Mouse (Mus musculus) gastrocnemius, postnatal 36 days (tissue): ENCODE measurements around the gene Gm37240. TPM values are rescaled to one million over a fixed set of nuclear protein-coding genes. Genes with fewer than 3 reads are reported as not detected.
"Not testable (repeated sequence)": the region's sequence is repeated elsewhere in the genome, so short reads cannot be mapped to it uniquely, and the experiment has no call there.

Source experiments
- DNase-seq, 2 experiments: peaks; one replicate each; pipeline ENCODE4 v3.0.0; 2022
- intact Hi-C: fragments of 180-260 bp; cut with DNase I; formaldehyde crosslinking; loops from one replicate; pipeline ENCODE4 v1.15.1; 2025
- long read RNA-seq, 2 experiments: library from polyadenylated mRNA; stranded (forward); transcript quantifications; one replicate each; pipeline ENCODE4 v2.0.0; 2021
- total RNA-seq, 2 experiments: library from RNA; stranded (reverse); gene quantifications; 2 replicates each; pipeline ENCODE4 v1.2.3; 2021

The Gm37240 gene
- 10 to 100 TPM; 35.6 to 41.7 TPM for total RNA-seq
- long read RNA-seq, experiment 1, partial matches to known transcripts = 0 of 25 reads
- long read RNA-seq, experiment 1, other reads (novel, unspliced or antisense) = 25 of 25 reads
- long read RNA-seq, experiment 2, partial matches to known transcripts = 0 of 36 reads
- long read RNA-seq, experiment 2, other reads (novel, unspliced or antisense) = 36 of 36 reads

DNA sequence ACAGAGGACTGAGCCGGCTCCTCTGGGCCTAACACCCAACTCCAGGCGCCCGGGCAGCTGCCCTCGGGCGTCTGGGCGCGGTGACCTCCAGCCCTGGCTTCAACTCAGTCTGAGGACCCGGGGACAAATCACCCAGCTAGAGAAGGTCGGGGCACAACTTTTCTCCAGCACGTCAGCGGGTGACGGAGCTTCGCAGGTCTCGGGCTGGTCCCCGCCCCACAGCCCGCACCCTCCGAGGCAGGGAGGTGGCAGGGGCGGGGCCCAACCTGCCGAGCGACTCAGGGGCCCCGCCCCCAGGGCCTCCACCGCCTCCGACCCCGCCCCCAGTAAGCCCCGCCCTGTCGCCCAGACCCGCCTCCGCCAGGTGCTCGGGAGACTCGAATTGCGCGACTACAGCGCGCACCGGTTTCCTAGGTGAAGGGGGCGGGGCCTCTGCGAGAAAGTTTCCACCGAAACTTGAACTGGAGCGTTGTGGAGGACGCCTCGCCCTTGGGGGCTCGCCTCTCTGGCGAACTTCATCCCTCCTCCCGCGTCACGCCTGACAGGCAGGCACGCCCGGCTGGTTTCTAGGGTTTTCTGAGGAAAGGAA lies at the start of gene Gm37240, which contains the start of gene Glt28d2:
Gene Gm37240, minus strand, starts transcription at position 280 of the 589 bp plus-strand sequence.
Gene Glt28d2, minus strand, starts transcription at position 278 of the 589 bp plus-strand sequence.
- intact Hi-C loops = no loop called here
- peak; percentile 71 to 82 for DNase-seq

DNA sequence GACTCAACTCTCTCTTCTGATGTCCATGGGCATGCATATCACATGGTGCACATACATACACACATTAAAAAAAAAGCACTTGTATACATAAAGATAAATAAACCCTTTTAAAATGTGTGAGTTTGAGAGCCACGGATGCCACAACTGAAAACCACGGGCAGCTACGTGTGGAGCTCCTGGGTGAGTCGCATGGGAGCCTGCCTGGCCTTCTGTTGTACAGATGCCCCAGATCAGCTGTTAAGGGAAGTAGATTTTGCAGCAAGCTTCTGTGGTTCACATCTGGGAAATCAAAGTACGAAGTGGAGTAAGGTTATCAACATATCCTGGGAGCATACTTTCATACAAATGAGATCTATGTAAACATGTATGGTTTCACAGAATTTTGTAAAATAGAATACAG lies 46.3 kb upstream of the Gm37240 start:
- DNase-seq = no peak
- intact Hi-C loops = no loop called here

GRCm38 (mm10) chr3:85931859-85932258 lies 44.5 kb upstream of the Gm37240 start:
- intact Hi-C loops = no loop called here
- DNase-seq = no peak

GRCm38 (mm10) chr3:85930671-85931255 lies 43.4 kb upstream of the Gm37240 start:
- no peak for DNase-seq
- intact Hi-C loops = no loop called here

GRCm38 (mm10) chr3:85929711-85930110 lies 42.4 kb upstream of the Gm37240 start:
- intact Hi-C loops = loop anchor here (10.0 kb wide), 1 partner anchor 1005 kb away; no protein-coding TSS in a partner anchor
- no peak for DNase-seq

DNA sequence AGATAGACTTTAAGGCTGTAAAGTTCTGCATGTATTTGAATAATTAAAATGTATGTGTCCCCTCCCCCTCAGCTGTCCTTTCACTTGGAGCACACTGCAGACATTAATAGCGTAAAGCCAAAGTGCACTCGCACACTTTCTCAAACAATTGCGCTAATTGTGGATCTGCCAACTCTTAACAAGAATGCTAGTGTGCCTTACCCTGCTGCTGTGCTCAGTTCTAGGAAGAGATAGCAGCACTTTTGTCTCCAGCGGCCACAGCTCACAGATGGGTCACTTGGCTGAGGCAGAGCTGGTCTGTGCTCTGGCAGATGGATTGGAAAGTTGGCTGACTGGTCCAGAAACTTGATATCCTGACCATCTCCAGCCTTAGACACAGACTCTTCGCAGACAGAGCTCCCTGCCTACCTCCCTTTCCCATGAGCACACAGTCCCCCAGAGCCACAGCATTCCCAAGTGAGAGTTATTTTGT lies 40.9 kb upstream of the Gm37240 start:
- peak; percentile 29 to 46 for DNase-seq
- intact Hi-C loops = loop anchor here (10.0 kb wide), 1 partner anchor 1003 kb away; no protein-coding TSS in a partner anchor

DNA sequence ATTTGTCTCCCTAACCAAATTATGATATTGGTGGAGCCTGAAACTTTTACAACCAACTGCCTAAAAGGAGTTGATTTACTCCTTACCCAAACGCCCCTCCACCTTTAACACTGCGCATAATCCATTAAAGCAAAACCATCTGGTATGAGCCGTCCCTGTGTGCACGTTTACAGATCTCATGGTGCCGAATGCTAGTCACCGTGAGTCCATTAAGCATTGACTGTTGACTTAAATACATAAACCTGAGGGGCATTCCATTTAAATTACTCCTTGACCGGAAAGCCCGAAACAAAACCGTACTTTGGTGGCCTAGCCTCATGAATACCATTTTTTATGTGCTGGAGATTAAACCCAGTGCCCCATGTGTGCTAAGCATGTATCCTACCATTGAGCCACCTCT lies 40.0 kb upstream of the Gm37240 start:
- intact Hi-C loops = loop anchor here (10.0 kb wide), 1 partner anchor 1002 kb away; no protein-coding TSS in a partner anchor
- DNase-seq = no peak

- peak; percentile 74 to 76 for DNase-seq
- intact Hi-C loops = loop anchor here (5.0 to 10.0 kb wide), 3 partner anchors 203 to 999 kb away; partner anchors contain the start of gene Gatb
Measured at GRCm38 (mm10) chr3:85923954-85924945, 36.9 kb upstream of the Gm37240 start.

DNA sequence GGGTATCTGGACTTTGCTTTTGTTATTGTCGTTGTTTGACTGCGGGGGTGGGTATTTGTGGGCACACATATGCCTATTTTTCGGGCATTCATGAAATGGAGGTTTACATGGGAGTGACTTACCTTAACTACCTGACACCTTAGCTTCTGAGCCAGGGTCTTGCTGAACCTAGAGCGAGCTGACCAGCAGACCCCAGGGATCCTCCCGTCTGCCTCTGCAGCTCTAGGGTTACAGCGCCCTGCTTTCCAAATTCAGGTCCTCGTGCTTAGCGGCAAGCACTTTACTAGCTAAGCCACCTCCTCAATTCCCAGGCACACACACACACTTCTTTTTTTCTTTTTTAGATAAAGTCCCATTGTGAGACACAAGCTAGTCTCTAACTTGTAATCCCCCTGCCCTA lies 36.0 kb upstream of the Gm37240 start:
- DNase-seq = no peak
- intact Hi-C loops = loop anchor here (5.0 to 10.0 kb wide), 3 partner anchors 204 to 999 kb away; partner anchors contain the start of gene Gatb

DNA sequence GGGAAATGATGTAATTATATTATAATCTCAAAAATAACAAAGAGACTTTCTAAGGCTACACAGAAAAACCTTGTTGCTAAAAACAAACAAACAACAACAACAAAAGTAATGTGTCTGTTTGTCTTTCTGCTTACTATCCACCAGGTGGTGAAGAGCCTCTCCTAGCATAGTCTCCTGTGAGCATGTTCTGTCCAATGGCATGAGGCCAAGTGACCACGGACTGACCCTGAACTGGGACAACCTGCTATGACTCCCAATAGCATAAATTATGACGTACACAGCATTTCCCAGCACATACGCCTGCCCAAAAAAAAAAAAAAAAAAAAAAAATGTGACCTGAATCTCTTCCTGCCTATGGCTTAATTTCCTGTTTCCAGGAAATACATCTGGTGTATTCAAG lies 35.0 kb upstream of the Gm37240 start:
- DNase-seq = peak in 1 of 2 experiments; percentile 9
- intact Hi-C loops = loop anchor here (5.0 to 10.0 kb wide), 3 partner anchors 205 to 998 kb away; partner anchors contain the start of gene Gatb

GRCm38 (mm10) chr3:85920671-85921070 lies 33.4 kb upstream of the Gm37240 start:
- intact Hi-C loops = loop anchor here (5.0 to 10.0 kb wide), 3 partner anchors 207 to 996 kb away; partner anchors contain the start of gene Gatb

GRCm38 (mm10) chr3:85917600-85917999 lies 30.3 kb upstream of the Gm37240 start:
- intact Hi-C loops = no loop called here
- DNase-seq = peak in 1 of 2 experiments; percentile 21

More at GRCm38 (mm10) chr3:85920671-85921070, 33.4 kb upstream of the Gm37240 start:
- DNase-seq = not testable (repeated sequence)

GRCm38 (mm10) chr3:85914806-85915205 lies 27.5 kb upstream of the Gm37240 start:
- intact Hi-C loops = no loop called here
- DNase-seq = no peak

GRCm38 (mm10) chr3:85907136-85907535 lies 19.8 kb upstream of the Gm37240 start:
- intact Hi-C loops = no loop called here

GRCm38 (mm10) chr3:85904371-85904770 lies 17.1 kb upstream of the Gm37240 start:
- intact Hi-C loops = no loop called here
- no peak for DNase-seq

More at GRCm38 (mm10) chr3:85907136-85907535, 19.8 kb upstream of the Gm37240 start:
- DNase-seq = no peak

- no peak for DNase-seq
- intact Hi-C loops = no loop called here
Measured at GRCm38 (mm10) chr3:85895020-85895419, 7.7 kb upstream of the Gm37240 start.

DNA sequence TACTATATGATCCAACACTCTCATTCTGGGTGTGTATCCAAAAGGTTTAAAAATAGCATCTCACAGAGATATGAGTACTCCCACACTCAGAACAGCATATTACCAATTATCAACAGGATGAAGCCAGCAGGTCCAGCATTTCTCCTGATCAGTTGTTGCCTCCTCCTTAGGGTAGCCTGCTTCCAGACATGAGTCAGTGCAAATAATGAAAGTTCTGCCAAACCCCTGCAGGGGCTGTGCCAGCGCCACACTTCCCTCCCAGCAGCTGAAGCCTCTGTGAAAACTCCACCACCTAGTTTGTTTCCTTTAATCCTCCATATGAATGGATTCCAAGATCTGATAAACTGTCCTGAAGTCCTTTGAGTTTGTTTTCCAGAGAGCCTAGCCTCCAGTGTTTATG lies 4.3 kb upstream of the Gm37240 start:
- DNase-seq = no peak
- intact Hi-C loops = no loop called here

GRCm38 (mm10) chr3:85888221-85888671 lies 928 bp upstream of the Gm37240 start:
- DNase-seq = peak; percentile 37 to 68
- intact Hi-C loops = no loop called here

- peak; percentile 26 to 35 for DNase-seq
- intact Hi-C loops = no loop called here
Measured at GRCm38 (mm10) chr3:85886636-85887238, 581 bp downstream of the Gm37240 start.
